Mouse (Mus musculus) embryonic fibroblast, embryonic 13.5 days (primary cell): Measurements from ENCODE around the gene Gpx3.

ENCODE experiments used
- CTCF ChIP-seq: IDR thresholded peaks from 2 replicates; pipeline ENCODE4 v1.5.1; 2011; ENCODE audit warnings: mild to moderate bottlenecking, control low read depth, low read length, moderate library complexity, borderline replicate concordance; ENCODE audit not compliant: insufficient read depth
- POLR2A ChIP-seq: IDR thresholded peaks from 2 replicates; pipeline ENCODE4 v1.6.1; 2011; ENCODE audit warnings: low read depth, mild to moderate bottlenecking, control low read depth, low read length, moderate library complexity

GRCm38 (mm10) chr11:54902333-54903323, at the start of gene Gpx3:
- no peak; the same call in 1 of the 2 replicates for TF ChIP-seq POLR2A
- no peak for TF ChIP-seq CTCF
